Mouse (Mus musculus) heart, embryonic 11.5 days (tissue): ENCODE measurements around the gene Llph. TPM values are rescaled to one million over a fixed set of nuclear protein-coding genes. Genes with fewer than 3 reads are reported as not detected.
"Not testable (repeated sequence)": the region's sequence is repeated elsewhere in the genome, so short reads cannot be mapped to it uniquely, and the experiment has no call there.

ENCODE experiments used
- ATAC-seq: fragments of 200-750 bp; cut with Nextera tagmentation; replicated peaks from 2 replicates; pipeline ENCODE4 v1.8.0; 2017; ENCODE audit warnings: moderate library complexity; ENCODE audit not compliant: insufficient number of reproducible peaks, low FRiP score, low TSS enrichment
- H3K27ac ChIP-seq: fragments of 300-500 bp; sonication (generic); 2 replicates; pipeline ENCODE4 v1.5.1; 2014; ENCODE audit warnings: mild to moderate bottlenecking, low read depth, low read length
- H3K27me3 ChIP-seq: fragments of 300-500 bp; sonication (generic); 2 replicates; pipeline ENCODE4 v1.6.1; 2014; ENCODE audit warnings: mild to moderate bottlenecking, low read length, mixed read lengths; ENCODE audit not compliant: control insufficient read depth, insufficient read depth
- H3K36me3 ChIP-seq: fragments of 300-500 bp; sonication (generic); 2 replicates; pipeline ENCODE4 v1.6.1; 2014; ENCODE audit warnings: mild to moderate bottlenecking, low read length, moderate library complexity, mixed read lengths; ENCODE audit not compliant: control insufficient read depth, insufficient read depth
- H3K4me1 ChIP-seq: fragments of 300-500 bp; sonication (generic); 2 replicates; pipeline ENCODE4 v1.6.1; 2014; ENCODE audit warnings: low read length; ENCODE audit not compliant: control insufficient read depth, insufficient read depth
- H3K4me2 ChIP-seq: fragments of 300-500 bp; sonication (generic); 2 replicates; pipeline ENCODE4 v1.6.1; 2014; ENCODE audit warnings: mild to moderate bottlenecking, moderate library complexity
- H3K4me3 ChIP-seq: fragments of 300-500 bp; sonication (generic); 2 replicates; pipeline ENCODE4 v1.5.1; 2014; ENCODE audit warnings: low read depth, low read length
- H3K9ac ChIP-seq: fragments of 300-500 bp; sonication (generic); 2 replicates; pipeline ENCODE4 v1.6.1; 2014; ENCODE audit warnings: mild to moderate bottlenecking, low read depth, low read length, moderate library complexity
- H3K9me3 ChIP-seq: fragments of 300-500 bp; sonication (generic); replicated peaks from 2 replicates; pipeline ENCODE4 v1.6.1; 2016; ENCODE audit warnings: low read length; ENCODE audit not compliant: control insufficient read depth
- WGBS: fragments of 180-500 bp; shearing (Covaris S2); extraction: QIAGEN DNeasy Blood & Tissue Kit; methylation state at CpG from one replicate; pipeline ENCODE4 v1.1.7; 2014; ENCODE audit not compliant: insufficient replicate concordance; 5-methylcytosine and 5-hydroxymethylcytosine counted together
- polyA plus RNA-seq: library from polyadenylated mRNA; unstranded; fragments of >200 nt; fragmentation: Nextera tagmentation; extraction: Ambion mirVana; gene quantifications from 2 replicates; pipeline ENCODE4 v1.2.1, GENCODE M21; 2014

The Llph gene
- polyA plus RNA-seq, 1 experiment from 2014 or later, result 38.9 TPM

DNA sequence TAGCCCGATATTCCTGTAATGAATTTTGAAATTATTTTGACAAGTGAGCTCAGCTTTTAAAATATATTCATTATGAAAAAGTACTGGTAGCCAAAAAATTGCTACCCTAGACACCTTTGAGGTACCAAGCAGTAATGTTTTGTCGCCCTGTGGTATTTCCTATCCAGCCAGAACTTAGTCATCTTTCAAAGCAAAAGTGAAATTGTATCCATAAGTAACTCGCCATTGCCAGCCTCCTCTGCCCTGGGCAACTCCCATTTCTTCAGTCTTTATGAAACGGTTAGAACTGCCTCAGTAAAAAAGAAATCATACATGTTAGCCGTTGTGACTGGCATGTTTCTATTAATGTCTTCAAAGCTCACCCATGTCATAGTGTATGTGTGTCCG lies 17.3 kb upstream of the Llph start:
- WGBS, result 72% methylated on average over 6 of the region's 6 CpGs
- H3K9me3 ChIP-seq, result no peaks in the 10 kb centered on the region
- H3K9ac ChIP-seq, result no peak overlapping the region
- no peak overlapping the region for H3K27ac ChIP-seq
- 0 out of 2 replicates have a peak, but pooled peaks cover 4% of the 10 kb centered on the region for H3K27me3 ChIP-seq
- H3K4me2 ChIP-seq, result peak overlapping the region; percentile 73
- no peaks in the 10 kb centered on the region for H3K4me1 ChIP-seq
- H3K4me3 ChIP-seq, result peak overlapping the region; percentile 87
- no peak for ATAC-seq
- H3K36me3 ChIP-seq, result no peaks in the 10 kb centered on the region

- no peak for ATAC-seq
- H3K27me3 ChIP-seq, result 0 out of 2 replicates have a peak, but pooled peaks cover 4% of the 10 kb centered on the region
- 93% methylated on average over 3 of the region's 3 CpGs for WGBS
- H3K4me2 ChIP-seq, result peak overlapping the region; percentile 73; the same call in 1 of the 2 replicates
- H3K4me3 ChIP-seq, result no peak overlapping the region
- no peak overlapping the region for H3K27ac ChIP-seq
- H3K36me3 ChIP-seq, result no peaks in the 10 kb centered on the region
- no peaks in the 10 kb centered on the region for H3K9me3 ChIP-seq
- H3K4me1 ChIP-seq, result no peaks in the 10 kb centered on the region
- no peak overlapping the region for H3K9ac ChIP-seq
Observed at GRCm38 (mm10) chr10:120210096-120210495, 16.8 kb upstream of the Llph start.

- H3K27me3 ChIP-seq, H3K4me3 ChIP-seq, H3K9me3 ChIP-seq, ATAC-seq, H3K4me2 ChIP-seq, H3K9ac ChIP-seq, H3K4me1 ChIP-seq, H3K36me3 ChIP-seq, H3K27ac ChIP-seq: not testable (repeated sequence)
- WGBS, result 79% methylated on average over 1 of the region's 1 CpGs
Observed at GRCm38 (mm10) chr10:120217099-120217498, 9.8 kb upstream of the Llph start.

DNA sequence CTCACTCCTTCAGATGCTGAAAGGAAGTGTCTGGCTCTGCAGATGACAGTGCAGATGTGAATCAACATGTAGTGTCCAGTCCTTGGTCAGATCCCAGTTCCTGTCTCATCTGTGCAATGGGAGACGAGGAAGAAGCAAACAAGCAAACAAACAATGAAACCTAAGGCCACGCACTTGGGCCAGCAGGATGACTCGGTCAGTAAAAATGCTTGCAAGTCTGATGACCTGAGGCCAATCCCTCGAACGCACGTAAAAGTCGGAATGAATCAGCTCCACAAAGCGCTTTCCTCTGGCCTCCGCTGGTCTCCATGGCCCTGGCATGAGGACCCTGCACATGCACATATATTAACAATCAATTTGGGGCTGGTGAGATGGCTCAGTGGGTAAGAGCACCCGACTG lies 7.9 kb upstream of the Llph start:
- Histone ChIP-seq H3K9me3 (no peaks in the 10 kb centered on the region), H3K4me2 (no peak overlapping the region), H3K27ac (no peak overlapping the region), H3K36me3 (0 out of 2 replicates have a peak, but pooled peaks cover 2% of the 10 kb centered on the region), H3K4me1 (no peaks in the 10 kb centered on the region), H3K4me3 (no peak overlapping the region), H3K9ac (no peak overlapping the region), H3K27me3 (no peaks in the 10 kb centered on the region)
- 92% methylated on average over 10 of the region's 10 CpGs for WGBS
- ATAC-seq, result no peak

GRCm38 (mm10) chr10:120219578-120220359 lies 7.1 kb upstream of the Llph start:
- 77% methylated on average over 14 of the region's 14 CpGs for WGBS
- Histone ChIP-seq H3K4me3 (no peak overlapping the region), H3K9ac (no peak overlapping the region), H3K9me3 (no peaks in the 10 kb centered on the region), H3K27me3 (no peaks in the 10 kb centered on the region), H3K27ac (no peak overlapping the region), H3K4me1 (no peaks in the 10 kb centered on the region), H3K36me3 (0 out of 2 replicates have a peak, but pooled peaks cover 2% of the 10 kb centered on the region), H3K4me2 (no peak overlapping the region)
- ATAC-seq, result no peak

DNA sequence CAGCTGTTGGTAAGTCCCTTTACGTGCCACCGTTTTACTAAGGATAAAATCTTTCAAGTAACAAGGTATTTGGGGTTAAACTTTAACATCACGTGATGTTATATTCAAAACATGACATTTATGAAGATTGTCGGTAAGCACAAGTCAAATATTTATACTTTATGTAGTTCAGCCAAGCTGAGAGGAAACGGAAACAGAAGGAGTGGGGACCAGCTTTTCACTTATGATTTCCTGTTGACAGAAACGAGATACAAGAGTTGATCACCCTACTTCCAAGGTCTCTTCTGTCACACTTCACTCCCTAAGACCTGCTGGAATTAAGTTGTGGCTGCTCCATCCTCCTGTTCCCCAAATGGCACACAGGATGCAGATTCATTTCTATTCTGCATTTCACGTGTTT lies 6.1 kb upstream of the Llph start:
- H3K4me2 ChIP-seq, result no peak overlapping the region
- H3K36me3 ChIP-seq, result 0 out of 2 replicates have a peak, but pooled peaks cover 2% of the 10 kb centered on the region
- H3K4me1 ChIP-seq, result no peaks in the 10 kb centered on the region
- H3K27me3 ChIP-seq, result no peaks in the 10 kb centered on the region
- no peak overlapping the region for H3K27ac ChIP-seq
- no peaks in the 10 kb centered on the region for H3K9me3 ChIP-seq
- 83% methylated on average over 7 of the region's 7 CpGs for WGBS
- ATAC-seq, result no peak
- H3K4me3 ChIP-seq, result no peak overlapping the region
- no peak overlapping the region for H3K9ac ChIP-seq

DNA sequence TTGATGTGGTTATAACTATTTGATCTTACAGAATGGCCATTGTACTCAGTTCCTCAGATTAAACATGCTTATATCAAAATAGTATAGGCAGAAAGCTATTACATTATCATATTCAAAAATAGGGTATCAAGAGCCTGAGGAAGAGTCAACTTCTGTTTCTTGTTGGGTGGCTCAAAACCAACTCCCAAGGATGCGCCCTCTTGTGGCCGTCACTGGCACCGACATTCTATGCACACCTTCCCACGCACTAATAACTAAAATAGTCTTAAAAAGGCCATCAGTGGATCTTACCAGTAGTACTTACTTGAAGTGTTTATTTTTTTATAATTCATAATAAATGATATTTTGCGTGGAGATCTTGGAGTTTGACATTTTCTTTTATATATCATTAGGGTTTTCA lies 4.8 kb downstream of the Llph start:
- Histone ChIP-seq H3K27ac (no peak overlapping the region), H3K4me3 (no peak overlapping the region), H3K4me2 (no peak overlapping the region), H3K9me3 (no peaks in the 10 kb centered on the region), H3K27me3 (no peaks in the 10 kb centered on the region), H3K36me3 (peaks cover 2% of the 10 kb centered on the region; the same call in 1 of the 2 replicates), H3K9ac (no peak overlapping the region), H3K4me1 (peaks cover 3% of the 10 kb centered on the region; the same call in 1 of the 2 replicates)
- 30% methylated on average over 5 of the region's 5 CpGs for WGBS
- no peak for ATAC-seq

- Histone ChIP-seq H3K4me3 (peak overlapping the region; percentile 1; the same call in 1 of the 2 replicates), H3K27me3 (no peaks in the 10 kb centered on the region; the same call in none of the 2 replicates)
Observed at GRCm38 (mm10) chr10:120233655-120234367, 6.9 kb downstream of the Llph start.

More at GRCm38 (mm10) chr10:120233655-120234367, 6.9 kb downstream of the Llph start:
- WGBS, result 23% methylated on average over 18 of the region's 18 CpGs
- H3K9ac ChIP-seq, result peak overlapping the region; percentile 12; the same call in 1 of the 2 replicates
- no peak for ATAC-seq
- H3K4me2 ChIP-seq, result peak overlapping the region; percentile 45
- no peaks in the 10 kb centered on the region for H3K9me3 ChIP-seq
- H3K4me1 ChIP-seq, result no peaks in the 10 kb centered on the region
- no peak overlapping the region for H3K27ac ChIP-seq
- H3K36me3 ChIP-seq, result peaks cover 2% of the 10 kb centered on the region; the same call in 1 of the 2 replicates
